Mouse (Mus musculus): Measurements from ENCODE around the gene Ankdd1b. TPM values are rescaled to one million over a fixed set of nuclear protein-coding genes. Genes with fewer than 3 reads are reported as not detected.

Gene Ankdd1b
- polyA plus RNA-seq, 1 experiment from 2014 or later = not detected

DNA sequence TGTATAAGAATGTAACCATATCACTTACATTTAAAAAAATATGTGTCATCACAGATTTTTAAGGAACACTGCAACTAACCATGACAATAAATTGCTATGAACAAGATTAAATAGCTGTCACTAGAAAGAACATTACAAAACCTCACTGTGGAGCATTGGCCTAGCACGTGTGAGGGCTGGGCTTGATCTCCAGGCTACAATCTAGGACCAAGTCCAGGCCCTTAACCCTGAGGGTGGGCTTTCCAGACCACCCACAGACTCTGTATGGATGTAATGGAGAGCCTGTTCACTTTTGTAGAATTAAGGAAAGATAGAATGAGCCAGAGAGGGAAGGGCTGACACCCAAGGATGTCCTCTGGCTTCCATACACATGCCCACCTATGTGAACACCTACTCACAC, 8.4 kb downstream of the Ankdd1b start:
- Histone ChIP-seq H3K4me3 (ENCODE audit: low read length) (no peak overlapping the region), H3K27ac (ENCODE audit: low read length) (no peak overlapping the region), H3K9ac (replicated peaks; ENCODE audit: low read length) (no peak overlapping the region), H3K4me1 (ENCODE audit: insufficient read depth, low read length) (no peaks in the 10 kb centered on the region), H3K4me2 (replicated peaks; ENCODE audit: low read depth, low read length) (no peak overlapping the region), H3K36me3 (ENCODE audit: insufficient read depth, low read length) (no peaks in the 10 kb centered on the region), H3K27me3 (ENCODE audit: insufficient read depth, low read length) (no peaks in the 10 kb centered on the region), H3K9me3 (ENCODE audit: low read length) (no peaks in the 10 kb centered on the region)
- WGBS = 56% methylated on average over 1 of the region's 1 CpGs
- no peak for ATAC-seq (ENCODE audit: low FRiP score, low TSS enrichment)

DNA sequence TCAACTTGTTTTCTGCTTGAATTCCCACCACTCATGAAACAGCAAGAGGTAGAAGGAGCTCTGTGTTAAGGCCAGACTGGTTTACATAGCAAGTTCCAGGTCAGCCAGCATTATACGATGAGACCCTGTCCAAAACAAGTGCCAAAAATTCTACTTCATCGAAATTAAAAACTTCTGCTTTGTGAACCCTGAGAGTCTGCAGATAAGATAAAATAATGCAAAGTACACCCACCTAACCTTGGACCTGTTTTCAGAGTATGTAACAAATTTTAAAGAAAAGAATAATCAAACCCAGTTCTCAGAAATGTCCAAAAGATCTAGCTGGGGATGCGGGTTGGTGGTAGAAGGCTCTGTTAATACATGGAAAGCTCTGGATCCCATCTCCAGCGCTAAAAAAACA, 12.4 kb downstream of the Ankdd1b start:
- H3K36me3 ChIP-seq (ENCODE audit: insufficient read depth, low read length) = no peaks in the 10 kb centered on the region
- no peak overlapping the region for H3K9ac ChIP-seq (replicated peaks; ENCODE audit: low read length)
- no peak overlapping the region for H3K4me3 ChIP-seq (ENCODE audit: low read length)
- 83% methylated on average over 4 of the region's 4 CpGs for WGBS
- no peaks in the 10 kb centered on the region for H3K27me3 ChIP-seq (ENCODE audit: insufficient read depth, low read length)
- H3K4me1 ChIP-seq (ENCODE audit: insufficient read depth, low read length) = no peaks in the 10 kb centered on the region
- ATAC-seq (ENCODE audit: low FRiP score, low TSS enrichment) = no peak
- no peak overlapping the region for H3K27ac ChIP-seq (ENCODE audit: low read length)
- H3K9me3 ChIP-seq (ENCODE audit: low read length) = no peaks in the 10 kb centered on the region
- no peak overlapping the region for H3K4me2 ChIP-seq (replicated peaks; ENCODE audit: low read depth, low read length)

DNA sequence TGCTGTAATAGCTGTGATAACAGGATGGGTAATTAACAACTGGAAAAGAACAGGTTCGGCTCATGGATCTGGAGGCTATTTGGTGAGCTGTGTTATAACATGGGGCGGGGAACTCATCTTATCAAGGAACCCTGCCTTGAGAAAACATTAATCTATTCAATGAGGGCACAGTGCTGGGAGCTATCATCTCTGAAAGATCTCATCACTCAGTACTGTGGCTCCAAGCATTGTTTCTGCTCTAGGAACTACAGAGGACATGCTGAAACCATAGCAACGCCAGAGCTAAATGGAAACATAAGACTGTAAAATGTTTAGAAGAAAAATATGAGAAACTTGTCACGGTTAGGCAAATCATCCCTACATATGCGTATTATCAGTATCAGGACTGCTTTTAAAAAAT, 13.0 kb downstream of the Ankdd1b start:
- Histone ChIP-seq H3K4me2 (replicated peaks; ENCODE audit: low read depth, low read length) (no peak overlapping the region), H3K27me3 (ENCODE audit: insufficient read depth, low read length) (no peaks in the 10 kb centered on the region), H3K36me3 (ENCODE audit: insufficient read depth, low read length) (no peaks in the 10 kb centered on the region), H3K9ac (replicated peaks; ENCODE audit: low read length) (no peak overlapping the region), H3K4me3 (ENCODE audit: low read length) (no peak overlapping the region), H3K9me3 (ENCODE audit: low read length) (no peaks in the 10 kb centered on the region), H3K4me1 (ENCODE audit: insufficient read depth, low read length) (no peaks in the 10 kb centered on the region), H3K27ac (ENCODE audit: low read length) (no peak overlapping the region)
- ATAC-seq (ENCODE audit: low FRiP score, low TSS enrichment) = no peak
- 84% methylated on average over 5 of the region's 5 CpGs for WGBS

DNA sequence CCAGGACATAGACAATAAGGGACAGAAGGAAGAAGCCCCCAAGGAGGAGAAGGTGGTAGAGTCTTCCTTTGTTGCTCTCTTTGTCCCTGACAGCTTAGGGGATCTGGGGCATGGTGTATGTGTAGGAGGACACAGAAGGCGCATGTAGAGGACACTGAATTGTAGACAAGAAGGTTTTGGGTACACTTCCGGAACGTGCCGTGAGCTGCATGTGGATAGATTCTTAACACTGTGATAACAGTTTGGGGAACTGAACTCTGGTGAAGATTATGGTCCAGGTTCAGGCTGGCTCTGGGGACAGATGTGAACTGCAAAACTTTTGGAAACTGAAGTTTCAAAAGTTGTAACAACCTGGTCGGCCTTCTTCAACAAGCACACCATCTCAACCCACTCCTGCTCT, 13.4 kb downstream of the Ankdd1b start:
- Histone ChIP-seq H3K4me3 (ENCODE audit: low read length) (no peak overlapping the region), H3K4me1 (ENCODE audit: insufficient read depth, low read length) (no peaks in the 10 kb centered on the region), H3K27ac (ENCODE audit: low read length) (no peak overlapping the region), H3K4me2 (replicated peaks; ENCODE audit: low read depth, low read length) (no peak overlapping the region), H3K9me3 (ENCODE audit: low read length) (no peaks in the 10 kb centered on the region), H3K27me3 (ENCODE audit: insufficient read depth, low read length) (no peaks in the 10 kb centered on the region), H3K36me3 (ENCODE audit: insufficient read depth, low read length) (no peaks in the 10 kb centered on the region), H3K9ac (replicated peaks; ENCODE audit: low read length) (no peak overlapping the region)
- 87% methylated on average over 5 of the region's 5 CpGs for WGBS
- ATAC-seq (ENCODE audit: low FRiP score, low TSS enrichment) = no peak

DNA sequence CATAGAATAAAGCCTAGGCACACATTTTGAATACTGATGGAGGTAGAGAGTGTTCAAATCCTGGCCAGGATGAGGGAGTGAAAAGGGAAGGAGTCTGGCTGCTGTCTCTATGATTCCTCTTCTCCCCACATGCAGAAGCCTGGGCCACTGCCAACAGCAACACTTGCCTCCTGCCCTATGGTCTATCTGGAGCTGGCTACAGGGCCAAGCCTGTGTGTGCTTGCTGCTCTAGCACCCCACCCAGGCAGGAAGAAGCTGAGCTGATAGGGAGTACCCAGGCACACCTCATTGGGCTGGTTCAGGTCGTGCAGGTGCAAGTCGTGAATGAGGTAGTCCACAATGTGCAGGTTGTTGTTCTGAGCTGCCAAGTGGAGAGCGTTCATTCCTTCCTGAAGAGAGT, 16.7 kb downstream of the Ankdd1b start:
- Histone ChIP-seq H3K9ac (replicated peaks; ENCODE audit: low read length) (no peak overlapping the region), H3K36me3 (ENCODE audit: insufficient read depth, low read length) (no peaks in the 10 kb centered on the region), H3K9me3 (ENCODE audit: low read length) (no peaks in the 10 kb centered on the region), H3K4me3 (ENCODE audit: low read length) (no peak overlapping the region), H3K27me3 (ENCODE audit: insufficient read depth, low read length) (no peaks in the 10 kb centered on the region), H3K4me2 (replicated peaks; ENCODE audit: low read depth, low read length) (no peak overlapping the region), H3K27ac (ENCODE audit: low read length) (no peak overlapping the region), H3K4me1 (ENCODE audit: insufficient read depth, low read length) (peaks cover 3% of the 10 kb centered on the region; the same call in 1 of the 2 replicates)
- WGBS = 85% methylated on average over 3 of the region's 3 CpGs
- no peak for ATAC-seq (ENCODE audit: low FRiP score, low TSS enrichment)

DNA sequence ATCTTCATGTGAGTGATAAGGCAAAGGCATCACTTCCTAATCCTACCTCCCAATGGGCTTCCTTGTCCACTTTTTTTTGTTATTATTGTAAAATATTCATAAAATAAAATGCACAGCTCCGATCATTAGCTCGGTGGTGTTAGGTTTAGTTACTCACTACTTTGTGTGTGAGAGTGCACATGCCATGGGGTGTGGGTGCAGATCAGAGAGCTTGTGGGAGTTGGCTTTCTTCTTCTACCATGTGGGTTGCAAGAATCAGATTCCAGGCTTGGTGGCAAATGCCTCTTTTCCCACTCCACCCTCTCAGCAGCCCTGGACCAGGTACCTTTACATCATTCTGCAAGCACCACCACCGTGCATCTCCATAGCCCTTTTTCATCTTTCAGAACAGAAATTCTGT, 18.4 kb downstream of the Ankdd1b start:
- no peak for ATAC-seq (ENCODE audit: low FRiP score, low TSS enrichment)
- H3K4me3 ChIP-seq (ENCODE audit: low read length) = no peak overlapping the region
- no peak overlapping the region for H3K27ac ChIP-seq (ENCODE audit: low read length)
- no peak overlapping the region for H3K4me2 ChIP-seq (replicated peaks; ENCODE audit: low read depth, low read length)
- no peaks in the 10 kb centered on the region for H3K9me3 ChIP-seq (ENCODE audit: low read length)
- 94% methylated on average over 3 of the region's 3 CpGs for WGBS
- H3K9ac ChIP-seq (replicated peaks; ENCODE audit: low read length) = no peak overlapping the region
- no peaks in the 10 kb centered on the region for H3K36me3 ChIP-seq (ENCODE audit: insufficient read depth, low read length)
- H3K4me1 ChIP-seq (ENCODE audit: insufficient read depth, low read length) = peaks cover 3% of the 10 kb centered on the region; the same call in 1 of the 2 replicates
- no peaks in the 10 kb centered on the region for H3K27me3 ChIP-seq (ENCODE audit: insufficient read depth, low read length)

DNA sequence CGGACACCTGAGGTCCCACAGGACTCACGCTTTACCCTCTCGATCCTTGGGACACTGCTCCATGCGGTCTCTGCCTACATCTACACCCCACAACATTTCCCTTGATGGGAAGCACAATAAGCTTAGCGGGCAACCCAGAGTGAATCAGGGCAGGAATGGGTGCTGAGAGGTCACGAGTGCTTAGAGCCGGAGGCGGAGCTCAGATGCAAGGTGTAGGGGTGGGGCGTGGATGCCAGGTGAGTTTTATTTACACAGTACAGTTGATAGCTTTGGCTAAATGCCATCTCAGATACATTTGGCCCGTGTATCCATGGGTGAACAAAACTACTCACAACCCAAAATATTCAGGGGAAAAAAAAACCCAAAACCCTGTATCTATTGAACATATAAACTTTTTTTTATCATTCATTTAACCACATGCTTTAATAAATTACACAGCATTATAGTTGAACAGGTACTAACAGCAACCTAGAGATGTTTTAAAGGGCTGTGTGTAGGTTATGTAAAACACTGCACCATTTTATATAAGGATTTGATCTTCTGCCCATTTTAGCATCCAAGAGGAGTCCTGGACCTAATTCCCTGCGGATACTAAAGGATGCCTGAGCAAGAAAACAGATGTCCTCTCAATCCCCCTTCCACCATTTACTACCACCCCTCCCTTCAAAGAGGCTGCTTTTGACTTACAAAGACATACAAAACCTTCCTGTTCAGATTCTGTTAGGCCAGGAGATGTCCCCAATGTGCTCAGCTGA, 19.4 kb downstream of the Ankdd1b start:
- WGBS = 84% methylated on average over 11 of the region's 11 CpGs
- Histone ChIP-seq H3K27me3 (ENCODE audit: insufficient read depth, low read length) (no peaks in the 10 kb centered on the region), H3K9ac (replicated peaks; ENCODE audit: low read length) (no peak overlapping the region), H3K4me2 (replicated peaks; ENCODE audit: low read depth, low read length) (no peak overlapping the region), H3K9me3 (ENCODE audit: low read length) (no peaks in the 10 kb centered on the region), H3K27ac (ENCODE audit: low read length) (peak overlapping the region; percentile 9; the same call in 1 of the 2 replicates), H3K4me3 (ENCODE audit: low read length) (no peak overlapping the region), H3K36me3 (ENCODE audit: insufficient read depth, low read length) (no peaks in the 10 kb centered on the region), H3K4me1 (ENCODE audit: insufficient read depth, low read length) (peaks cover 3% of the 10 kb centered on the region; the same call in 1 of the 2 replicates)
- ATAC-seq (ENCODE audit: low FRiP score, low TSS enrichment) = no peak

DNA sequence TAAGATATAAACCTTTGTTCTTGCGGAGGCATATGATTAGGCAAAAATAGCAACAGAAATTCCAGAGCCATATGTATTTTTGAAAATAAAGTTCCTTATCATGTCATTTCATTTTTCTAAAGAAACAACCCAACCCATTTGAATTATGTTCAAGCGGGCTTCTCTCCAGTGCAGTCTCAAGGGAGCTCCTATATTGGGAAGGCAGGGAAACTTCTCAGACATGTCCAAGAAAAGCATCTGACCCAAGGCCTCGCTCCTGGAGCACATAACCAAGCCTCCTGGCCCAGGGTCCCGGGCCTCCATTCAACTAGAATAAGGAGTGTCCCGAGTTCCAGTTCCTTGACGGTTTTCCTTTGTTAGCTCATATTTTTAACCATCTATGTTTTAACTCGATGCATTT, 20.1 kb downstream of the Ankdd1b start:
- Histone ChIP-seq H3K4me3 (ENCODE audit: low read length) (no peak overlapping the region), H3K27ac (ENCODE audit: low read length) (no peak overlapping the region), H3K9me3 (ENCODE audit: low read length) (no peaks in the 10 kb centered on the region), H3K4me2 (replicated peaks; ENCODE audit: low read depth, low read length) (no peak overlapping the region), H3K27me3 (ENCODE audit: insufficient read depth, low read length) (no peaks in the 10 kb centered on the region), H3K36me3 (ENCODE audit: insufficient read depth, low read length) (no peaks in the 10 kb centered on the region), H3K4me1 (ENCODE audit: insufficient read depth, low read length) (peaks cover 3% of the 10 kb centered on the region; the same call in 1 of the 2 replicates), H3K9ac (replicated peaks; ENCODE audit: low read length) (no peak overlapping the region)
- no peak; the same call in 1 of the 2 replicates for ATAC-seq (ENCODE audit: low FRiP score, low TSS enrichment)
- whole genome bisulfite sequencing = 76% methylated on average over 7 of the region's 7 CpGs

DNA sequence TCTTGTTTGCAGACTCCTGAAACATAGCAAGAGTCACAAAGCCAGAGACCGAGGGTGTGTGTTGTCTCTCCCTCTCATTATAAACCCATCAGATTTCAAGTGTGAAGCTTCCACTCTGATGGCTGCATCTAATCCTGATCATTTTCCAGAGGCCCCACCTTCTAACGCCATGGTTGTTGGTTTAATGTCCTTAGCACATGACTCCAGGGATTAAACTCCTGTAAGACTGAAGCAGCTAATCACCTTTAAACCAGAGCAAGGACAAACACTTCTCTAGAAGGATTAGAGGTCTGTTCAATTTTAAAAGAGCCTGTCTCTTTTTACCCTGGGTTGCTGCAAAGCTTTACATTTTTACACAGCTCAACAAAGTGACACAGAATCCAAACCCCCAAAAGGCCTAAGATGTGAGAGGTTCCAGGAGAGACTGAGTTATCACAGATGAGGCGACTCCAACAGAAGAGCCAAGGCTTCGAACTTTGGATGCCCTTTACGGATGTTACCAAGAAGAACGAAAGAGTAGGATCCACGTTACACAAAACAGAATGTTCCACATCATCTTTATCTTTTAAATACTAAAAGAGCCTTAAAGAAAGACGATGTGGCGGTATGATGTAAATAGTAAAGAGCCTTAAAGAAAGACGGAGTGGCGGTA, 20.7 kb downstream of the Ankdd1b start:
- H3K9me3 ChIP-seq (ENCODE audit: low read length) = no peaks in the 10 kb centered on the region
- H3K27ac ChIP-seq (ENCODE audit: low read length) = peak overlapping the region; percentile 4; the same call in 1 of the 2 replicates
- no peak overlapping the region for H3K9ac ChIP-seq (replicated peaks; ENCODE audit: low read length)
- no peak overlapping the region for H3K4me3 ChIP-seq (ENCODE audit: low read length)
- ATAC-seq (ENCODE audit: low FRiP score, low TSS enrichment) = no peak
- H3K36me3 ChIP-seq (ENCODE audit: insufficient read depth, low read length) = no peaks in the 10 kb centered on the region
- WGBS = 81% methylated on average over 11 of the region's 11 CpGs
- peaks cover 3% of the 10 kb centered on the region; the same call in 1 of the 2 replicates for H3K4me1 ChIP-seq (ENCODE audit: insufficient read depth, low read length)
- no peak overlapping the region for H3K4me2 ChIP-seq (replicated peaks; ENCODE audit: low read depth, low read length)
- no peaks in the 10 kb centered on the region for H3K27me3 ChIP-seq (ENCODE audit: insufficient read depth, low read length)

DNA sequence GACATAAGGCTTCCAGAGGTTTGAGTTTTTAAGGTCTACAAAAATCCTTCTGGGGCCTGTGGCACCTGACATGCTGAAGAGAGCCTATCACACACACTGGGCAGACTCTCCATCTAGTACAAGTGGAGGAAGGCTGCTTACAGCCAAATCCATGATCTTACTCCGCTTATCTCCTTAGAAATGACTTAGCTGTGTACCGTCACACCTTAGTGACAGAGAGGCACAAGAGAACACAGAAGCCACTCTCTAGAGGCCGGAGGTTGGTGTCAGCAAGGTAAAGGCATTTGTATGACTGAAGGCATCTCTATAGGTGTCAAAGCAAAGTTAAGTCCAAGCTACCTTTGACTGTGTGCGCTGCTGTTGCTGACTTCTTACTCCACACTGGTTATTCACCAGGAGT, 30.6 kb downstream of the Ankdd1b start:
- WGBS = 95% methylated on average over 4 of the region's 4 CpGs
- Histone ChIP-seq H3K9me3 (ENCODE audit: low read length) (peaks cover 5% of the 10 kb centered on the region; the same call in 1 of the 2 replicates), H3K4me3 (ENCODE audit: low read length) (no peak overlapping the region), H3K27ac (ENCODE audit: low read length) (no peak overlapping the region), H3K36me3 (ENCODE audit: insufficient read depth, low read length) (no peaks in the 10 kb centered on the region), H3K4me1 (ENCODE audit: insufficient read depth, low read length) (peaks cover 11% of the 10 kb centered on the region), H3K27me3 (ENCODE audit: insufficient read depth, low read length) (no peaks in the 10 kb centered on the region), H3K4me2 (replicated peaks; ENCODE audit: low read depth, low read length) (no peak overlapping the region), H3K9ac (replicated peaks; ENCODE audit: low read length) (no peak overlapping the region)
- ATAC-seq (ENCODE audit: low FRiP score, low TSS enrichment) = no peak
